Mouse (Mus musculus) bone marrow, adult 2 months (tissue): ENCODE measurements around the gene Hcfc1r1.

ENCODE experiments used
- CTCF ChIP-seq: fragments of 200-500 bp; IDR thresholded peaks from 2 replicates; pipeline ENCODE4 v1.5.1; 2011; ENCODE audit warnings: low read length, control low read depth; ENCODE audit not compliant: control insufficient read depth, insufficient read depth
- POLR2A ChIP-seq: fragments of 200-500 bp; IDR thresholded peaks from 2 replicates; pipeline ENCODE4 v1.6.1; 2011; ENCODE audit warnings: low read depth, mild to moderate bottlenecking, control low read depth, low read length, borderline replicate concordance; ENCODE audit not compliant: control insufficient read depth

- TF ChIP-seq POLR2A (no peak), CTCF (no peak)
Observed at GRCm38 (mm10) chr17:23675127-23675526, 1.7 kb downstream of the Hcfc1r1 start.
